Mouse (Mus musculus) intestine, postnatal 0 days (tissue): Measurements from ENCODE around the gene Dpy19l3. TPM values are rescaled to one million over a fixed set of nuclear protein-coding genes. Genes with fewer than 3 reads are reported as not detected.
A peak's percentile ranks its signal among the peaks of the same experiment; 100 is the strongest.

Experiments used
- ATAC-seq: fragments of 200-750 bp; cut with Nextera tagmentation; 2 replicates; pipeline ENCODE4 v1.8.0; 2017; ENCODE audit warnings: mild to moderate bottlenecking, moderate TSS enrichment, moderate library complexity
- H3K27ac ChIP-seq: fragments of 300-500 bp; sonication (generic); 2 replicates; pipeline ENCODE4 v1.5.1; 2014; ENCODE audit warnings: mild to moderate bottlenecking, low read depth, low read length, moderate library complexity
- H3K27me3 ChIP-seq: fragments of 300-500 bp; sonication (generic); replicated peaks from 2 replicates; pipeline ENCODE4 v1.6.1; 2014; ENCODE audit warnings: low read length, mixed read lengths; ENCODE audit not compliant: control insufficient read depth, insufficient read depth
- H3K36me3 ChIP-seq: fragments of 300-500 bp; sonication (generic); 2 replicates; pipeline ENCODE4 v1.6.1; 2014; ENCODE audit warnings: mild to moderate bottlenecking, moderate library complexity; ENCODE audit not compliant: control insufficient read depth, insufficient read depth
- H3K4me1 ChIP-seq: fragments of 300-500 bp; sonication (generic); replicated peaks from 2 replicates; pipeline ENCODE4 v1.6.1; 2014; ENCODE audit warnings: antibody characterized with exemption, low read length, mixed read lengths; ENCODE audit not compliant: control insufficient read depth, insufficient read depth
- H3K4me2 ChIP-seq: fragments of 300-500 bp; sonication (generic); replicated peaks from 2 replicates; pipeline ENCODE4 v1.6.1; 2014; ENCODE audit warnings: low read depth, mild to moderate bottlenecking, moderate library complexity
- H3K4me3 ChIP-seq: fragments of 300-500 bp; sonication (generic); 2 replicates; pipeline ENCODE4 v1.5.1; 2014; ENCODE audit warnings: low read depth, low read length
- H3K9ac ChIP-seq: fragments of 300-500 bp; sonication (generic); 2 replicates; pipeline ENCODE4 v1.6.1; 2014; ENCODE audit warnings: mild to moderate bottlenecking, low read depth, low read length
- H3K9me3 ChIP-seq: fragments of 300-500 bp; sonication (generic); 2 replicates; pipeline ENCODE4 v1.6.1; 2016; ENCODE audit warnings: mixed run types; ENCODE audit not compliant: control insufficient read depth
- CTCF ChIP-seq: sonication (generic); IDR thresholded peaks from 2 replicates; pipeline ENCODE4 v1.5.1; 2016; ENCODE audit warnings: low read depth, mild to moderate bottlenecking, control low read depth, antibody characterized with exemption, moderate library complexity
- WGBS: fragments of 180-500 bp; shearing (Covaris S2); extraction: QIAGEN DNeasy Blood & Tissue Kit; methylation state at CpG from one replicate; pipeline ENCODE4 v1.1.7; 2014; 5-methylcytosine and 5-hydroxymethylcytosine counted together
- polyA plus RNA-seq: library from polyadenylated mRNA; unstranded; fragments of >200 nt; fragmentation: Nextera tagmentation; extraction: Ambion mirVana; gene quantifications from 2 replicates; pipeline ENCODE4 v1.2.1, GENCODE M21; 2015

Dpy19l3 gene
- polyA plus RNA-seq, 1 experiment from 2014 or later = 7.2 TPM

DNA sequence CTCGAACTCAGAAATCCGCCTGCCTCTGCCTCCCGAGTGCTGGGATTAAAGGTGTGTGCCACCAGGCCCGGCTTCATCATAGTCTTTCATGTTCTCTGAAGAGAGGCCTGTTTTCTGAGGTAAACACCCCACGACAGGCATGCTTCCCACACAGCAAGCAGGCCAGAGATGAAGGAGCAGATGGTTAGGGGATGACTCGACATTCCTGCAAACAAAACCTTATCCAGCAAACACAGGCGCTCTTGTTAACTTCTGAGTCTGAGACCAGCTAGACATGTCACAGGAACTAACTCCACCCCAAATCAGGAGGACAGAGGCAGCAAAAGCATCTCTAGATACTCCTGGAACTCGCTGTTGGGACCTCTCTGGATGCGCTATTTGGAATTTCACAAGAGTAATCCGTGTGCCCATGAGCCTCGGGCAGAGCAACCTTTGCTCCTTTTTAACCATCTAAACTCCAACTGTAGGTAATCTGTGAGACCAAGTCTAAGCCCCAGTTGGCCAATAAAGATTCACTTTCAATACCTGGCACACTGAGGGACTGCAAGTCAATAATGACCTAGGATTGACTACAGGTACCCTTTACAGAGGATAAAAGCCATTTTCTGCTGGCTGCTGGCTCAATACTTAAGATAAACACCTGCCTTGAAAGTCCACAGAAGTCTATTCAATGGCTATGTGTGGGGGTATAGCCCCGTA, 38.0 kb upstream of the Dpy19l3 start:
- H3K9me3 ChIP-seq = no peaks in the 10 kb centered on the region
- no peak overlapping the region for H3K4me2 ChIP-seq
- TF ChIP-seq CTCF = no peak
- H3K27me3 ChIP-seq = no peaks in the 10 kb centered on the region
- no peak for ATAC-seq
- H3K9ac ChIP-seq = no peak overlapping the region
- no peak overlapping the region for H3K27ac ChIP-seq
- H3K4me1 ChIP-seq = no peaks in the 10 kb centered on the region
- no peak overlapping the region for H3K4me3 ChIP-seq
- 67% methylated on average over 12 of the region's 12 CpGs for WGBS
- H3K36me3 ChIP-seq = peaks cover 62% of the 10 kb centered on the region

DNA sequence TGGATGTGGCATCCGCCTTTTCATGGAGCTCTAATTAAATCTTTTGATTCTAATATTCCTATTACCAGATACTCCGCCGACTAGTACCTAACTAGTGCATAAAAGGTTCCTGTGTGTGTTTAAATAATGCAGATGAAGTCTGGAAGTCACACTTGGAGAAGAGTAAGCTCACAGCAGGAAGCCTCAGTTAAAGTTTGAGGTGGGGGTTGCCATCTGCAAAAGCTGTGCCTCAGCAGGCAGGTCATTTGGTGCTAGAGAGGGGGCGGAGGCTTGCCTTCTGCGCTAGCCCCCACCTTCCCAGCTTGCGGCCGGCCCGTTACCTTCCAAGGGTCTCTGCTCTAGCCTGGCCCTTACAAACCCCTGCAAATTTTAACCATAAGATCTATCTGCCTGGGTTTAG, 36.7 kb upstream of the Dpy19l3 start:
- Histone ChIP-seq H3K4me1 (no peaks in the 10 kb centered on the region), H3K4me3 (no peak overlapping the region), H3K9me3 (no peaks in the 10 kb centered on the region), H3K27me3 (no peaks in the 10 kb centered on the region), H3K27ac (no peak overlapping the region), H3K36me3 (peaks cover 71% of the 10 kb centered on the region), H3K9ac (no peak overlapping the region), H3K4me2 (no peak overlapping the region)
- WGBS = 82% methylated on average over 8 of the region's 8 CpGs
- no peak for ATAC-seq
- TF ChIP-seq CTCF = no peak

DNA sequence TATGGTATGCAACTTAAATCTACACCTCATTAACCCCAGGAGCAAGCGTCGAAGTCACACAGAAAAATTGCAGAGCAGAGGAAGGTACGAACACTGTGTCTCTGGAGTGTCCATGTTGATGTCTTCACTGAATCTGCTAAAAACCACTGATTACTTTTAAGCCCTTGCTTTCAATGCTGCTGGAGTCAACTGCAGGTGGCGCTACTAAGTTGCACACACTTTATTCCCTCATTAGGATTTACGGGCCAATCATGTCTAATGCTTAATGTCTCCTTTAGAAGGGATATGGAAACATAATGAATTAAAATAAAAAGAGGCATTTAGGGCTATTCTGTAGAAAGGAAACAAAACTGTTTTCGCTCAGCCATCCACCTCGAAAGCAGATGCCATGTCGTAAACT, 35.9 kb upstream of the Dpy19l3 start:
- WGBS = 85% methylated on average over 8 of the region's 8 CpGs
- peaks cover 73% of the 10 kb centered on the region for H3K36me3 ChIP-seq
- ATAC-seq = no peak

DNA sequence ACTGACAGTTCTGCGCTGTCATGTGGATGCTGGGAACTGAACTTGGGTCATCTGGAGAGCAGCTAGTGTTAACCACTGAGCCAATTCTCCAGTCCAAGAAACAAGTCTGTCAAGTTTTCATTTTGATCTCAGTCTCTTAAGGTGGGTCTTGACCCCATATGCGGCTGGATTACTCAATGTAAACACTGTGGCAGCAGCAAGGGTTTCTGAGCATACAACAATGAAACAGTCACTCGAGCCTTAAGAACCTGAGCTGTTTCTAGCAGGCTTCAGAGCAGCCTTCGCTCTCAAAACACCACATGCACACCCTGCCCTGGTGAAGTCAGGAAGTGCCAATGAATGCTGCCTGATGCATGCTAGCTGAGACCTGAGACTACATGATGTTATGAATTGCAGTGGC, 31.3 kb upstream of the Dpy19l3 start:
- ATAC-seq = no peak
- no peaks in the 10 kb centered on the region for H3K9me3 ChIP-seq
- peaks cover 68% of the 10 kb centered on the region for H3K36me3 ChIP-seq

More for the DNA sequence above, 35.9 kb upstream of the Dpy19l3 start:
- no peak overlapping the region for H3K9ac ChIP-seq
- H3K4me2 ChIP-seq = no peak overlapping the region
- TF ChIP-seq CTCF = peak; percentile 67
- H3K27me3 ChIP-seq = no peaks in the 10 kb centered on the region
- no peak overlapping the region for H3K4me3 ChIP-seq
- H3K27ac ChIP-seq = no peak overlapping the region
- H3K4me1 ChIP-seq = no peaks in the 10 kb centered on the region
- no peaks in the 10 kb centered on the region for H3K9me3 ChIP-seq

DNA sequence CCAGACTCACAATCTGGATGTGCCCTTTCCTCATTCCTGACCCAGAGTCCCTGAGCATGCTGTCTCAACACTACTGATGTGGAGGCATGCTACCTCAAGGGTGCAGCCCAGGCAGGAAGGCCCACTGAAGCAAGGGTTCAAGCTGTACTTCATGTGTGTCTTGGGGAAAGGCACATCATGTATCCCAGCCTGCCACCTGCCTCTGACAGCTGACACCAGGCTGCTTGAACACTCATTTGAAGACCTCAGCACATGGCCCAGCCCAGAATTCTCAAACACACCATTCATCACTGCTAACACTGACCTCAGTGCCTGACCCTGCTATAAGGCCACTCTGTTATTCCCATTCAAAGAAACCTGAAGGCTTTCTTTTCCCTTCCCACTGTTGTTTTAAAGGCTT, 28.0 kb upstream of the Dpy19l3 start:
- H3K4me2 ChIP-seq = no peak overlapping the region
- H3K36me3 ChIP-seq = peaks cover 72% of the 10 kb centered on the region
- H3K9ac ChIP-seq = no peak overlapping the region
- H3K27me3 ChIP-seq = no peaks in the 10 kb centered on the region
- H3K27ac ChIP-seq = no peak overlapping the region
- ATAC-seq = no peak
- no peak overlapping the region for H3K4me3 ChIP-seq
- no peak for TF ChIP-seq CTCF
- no peaks in the 10 kb centered on the region for H3K4me1 ChIP-seq
- H3K9me3 ChIP-seq = no peaks in the 10 kb centered on the region

More for the DNA sequence above, 31.3 kb upstream of the Dpy19l3 start:
- H3K4me3 ChIP-seq = no peak overlapping the region
- H3K4me1 ChIP-seq = no peaks in the 10 kb centered on the region
- no peak overlapping the region for H3K27ac ChIP-seq
- H3K4me2 ChIP-seq = no peak overlapping the region
- WGBS = 36% methylated on average over 4 of the region's 4 CpGs
- H3K9ac ChIP-seq = no peak overlapping the region
- no peaks in the 10 kb centered on the region for H3K27me3 ChIP-seq
- TF ChIP-seq CTCF = no peak

DNA sequence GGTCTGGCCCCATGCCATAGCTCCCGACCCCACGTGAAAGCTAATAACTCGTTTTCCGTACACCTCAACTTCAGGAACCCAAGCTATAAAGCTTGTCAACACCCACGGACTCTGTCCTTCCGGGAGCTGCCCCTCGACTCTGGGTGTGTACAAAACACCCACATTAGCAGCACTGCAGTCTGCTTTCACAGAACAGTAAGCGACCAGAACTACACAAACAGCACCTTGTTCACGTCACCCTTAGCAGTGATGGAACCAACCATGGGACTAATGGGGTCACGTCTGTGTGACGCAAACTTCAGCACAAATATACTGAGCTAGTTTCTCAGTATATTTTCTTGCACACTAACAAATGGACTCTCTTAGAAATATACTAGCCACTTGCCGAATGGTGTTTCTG, 19.9 kb upstream of the Dpy19l3 start:
- H3K4me1 ChIP-seq = no peaks in the 10 kb centered on the region
- peaks cover 57% of the 10 kb centered on the region for H3K36me3 ChIP-seq
- WGBS = 75% methylated on average over 12 of the region's 12 CpGs
- ATAC-seq = no peak
- no peak overlapping the region for H3K4me2 ChIP-seq
- H3K9ac ChIP-seq = no peak overlapping the region
- H3K27ac ChIP-seq = no peak overlapping the region
- H3K9me3 ChIP-seq = no peaks in the 10 kb centered on the region
- no peak overlapping the region for H3K4me3 ChIP-seq
- no peak for TF ChIP-seq CTCF
- H3K27me3 ChIP-seq = no peaks in the 10 kb centered on the region
